Mouse (Mus musculus) liver, embryonic 13.5 days (tissue): ENCODE results near the gene Catsper4. TPM values are rescaled to one million over a fixed set of nuclear protein-coding genes. Genes with fewer than 3 reads are reported as not detected.

ENCODE experiments used
- ATAC-seq: fragments of 200-750 bp; cut with Nextera tagmentation; 2 replicates; pipeline ENCODE4 v1.8.0; 2017; ENCODE audit warnings: low read depth, mild to moderate bottlenecking, moderate number of reproducible peaks, moderate library complexity
- DNase-seq: peaks from one replicate; pipeline ENCODE4 v3.0.0; 2022
- H3K27ac ChIP-seq: fragments of 300-500 bp; sonication (generic); 2 replicates; pipeline ENCODE4 v1.5.1; 2015; ENCODE audit warnings: moderate library complexity, mild to moderate bottlenecking, inconsistent platforms
- H3K27me3 ChIP-seq: fragments of 300-500 bp; sonication (generic); 2 replicates; pipeline ENCODE4 v1.6.1; 2015; ENCODE audit warnings: mild to moderate bottlenecking, inconsistent platforms
- H3K36me3 ChIP-seq: fragments of 300-500 bp; sonication (generic); 2 replicates; pipeline ENCODE4 v1.6.1; 2015; ENCODE audit warnings: mild to moderate bottlenecking, inconsistent platforms
- H3K4me1 ChIP-seq: fragments of 300-500 bp; sonication (generic); replicated peaks from 2 replicates; pipeline ENCODE4 v1.6.1; 2015; ENCODE audit warnings: inconsistent platforms
- H3K4me2 ChIP-seq: fragments of 300-500 bp; sonication (generic); 2 replicates; pipeline ENCODE4 v1.6.1; 2015; ENCODE audit warnings: inconsistent platforms, mild to moderate bottlenecking, moderate library complexity
- H3K4me3 ChIP-seq: fragments of 300-500 bp; sonication (generic); replicated peaks from 2 replicates; pipeline ENCODE4 v1.5.1; 2015; ENCODE audit warnings: mild to moderate bottlenecking, inconsistent platforms
- H3K9ac ChIP-seq: fragments of 300-500 bp; sonication (generic); 2 replicates; pipeline ENCODE4 v1.6.1; 2015; ENCODE audit warnings: mild to moderate bottlenecking, inconsistent platforms
- H3K9me3 ChIP-seq: fragments of 300-500 bp; sonication (generic); replicated peaks from 2 replicates; pipeline ENCODE4 v1.6.1; 2016; ENCODE audit warnings: inconsistent platforms
- WGBS: fragments of 180-500 bp; shearing (Covaris S2); methylation state at CpG from one replicate; pipeline ENCODE4 v1.1.7; 2015; ENCODE audit not compliant: insufficient replicate concordance; 5-methylcytosine and 5-hydroxymethylcytosine counted together
- polyA plus RNA-seq: library from polyadenylated mRNA; unstranded; fragments of >200 nt; fragmentation: Nextera tagmentation; extraction: Ambion mirVana; gene quantifications from 2 replicates; pipeline ENCODE4 v1.2.1, GENCODE M21; 2015

Catsper4 gene
- polyA plus RNA-seq, 1 experiment from 2014 or later: not detected

DNA sequence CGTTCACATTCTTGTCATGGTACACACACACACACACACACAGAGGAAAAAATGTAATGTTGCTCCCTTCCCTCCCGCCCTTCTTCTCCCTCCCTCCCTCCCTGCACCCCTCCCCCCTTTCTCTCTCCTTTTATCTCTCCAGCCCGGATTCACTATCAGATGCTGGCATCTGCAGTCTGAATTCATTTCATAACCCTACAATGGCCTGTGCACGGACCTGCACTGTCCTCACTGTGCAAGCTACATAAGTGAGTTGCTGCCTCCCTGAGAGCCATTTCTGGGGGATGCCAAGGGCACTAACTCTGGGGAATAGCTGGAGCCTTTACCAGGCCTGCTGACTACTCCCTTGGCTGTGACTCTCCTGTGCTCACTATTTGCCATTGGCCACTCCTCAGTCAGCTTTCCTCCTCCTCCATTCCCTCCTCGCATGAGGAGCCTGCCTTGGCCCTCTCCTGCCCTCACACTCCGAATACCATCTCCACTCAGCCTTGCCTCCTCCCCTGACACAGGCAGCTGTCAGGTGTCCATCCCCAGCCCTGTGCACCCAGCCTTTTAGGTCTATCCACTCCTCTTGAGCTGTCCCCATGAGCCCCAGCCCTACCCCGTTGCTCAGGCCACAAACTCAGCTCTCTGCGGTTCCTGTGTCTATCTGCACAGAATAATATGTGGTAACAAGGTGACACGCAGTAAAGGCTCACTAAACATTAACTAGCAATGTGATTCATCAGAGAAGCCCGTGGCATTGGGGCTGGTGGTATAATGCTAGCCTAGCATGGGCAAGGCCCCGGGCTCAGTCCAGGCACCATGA lies 4.2 kb downstream of the Catsper4 start:
- no peak overlapping the region for H3K4me2 ChIP-seq
- H3K4me3 ChIP-seq: no peak overlapping the region
- no peak overlapping the region for H3K27ac ChIP-seq
- no peak overlapping the region for H3K9ac ChIP-seq
- H3K9me3 ChIP-seq: no peaks in the 10 kb centered on the region
- DNase-seq: no peak
- 44% methylated on average over 11 of the region's 11 CpGs for WGBS
- 0 out of 2 replicates have a peak, but pooled peaks cover 9% of the 10 kb centered on the region for H3K27me3 ChIP-seq
- H3K36me3 ChIP-seq: no peaks in the 10 kb centered on the region
- peaks cover 12% of the 10 kb centered on the region for H3K4me1 ChIP-seq
- peak; percentile 58 for ATAC-seq

DNA sequence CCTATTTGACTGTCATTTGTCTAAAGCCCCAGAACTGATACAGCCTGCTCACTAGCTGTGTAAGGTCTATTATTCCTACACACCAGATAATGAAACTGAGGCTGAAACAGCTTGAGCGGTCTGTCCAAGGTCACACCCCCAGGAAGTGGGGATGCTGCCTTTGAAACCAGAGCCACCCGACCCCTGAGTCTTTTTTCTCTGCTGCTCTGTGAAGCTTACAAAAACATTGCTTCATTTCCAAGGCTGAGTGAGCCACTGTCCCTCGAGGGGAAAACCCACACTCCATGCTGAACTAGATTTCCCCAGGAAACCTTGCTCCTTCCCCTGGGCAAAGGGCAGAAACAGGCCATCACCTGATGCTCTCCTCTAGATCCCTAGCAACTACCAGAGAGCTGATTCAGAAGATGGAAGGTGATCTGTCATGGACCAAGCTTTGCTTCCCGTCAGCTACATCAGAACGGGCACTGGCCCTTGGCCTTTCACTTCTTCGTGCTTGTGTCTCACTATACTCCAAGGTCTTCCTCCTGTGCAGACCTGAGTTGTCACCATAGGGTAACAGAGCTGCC lies 20.6 kb downstream of the Catsper4 start:
- WGBS: 39% methylated on average over 6 of the region's 6 CpGs
- Histone ChIP-seq H3K4me3 (no peak overlapping the region), H3K36me3 (no peaks in the 10 kb centered on the region), H3K4me1 (no peaks in the 10 kb centered on the region), H3K9ac (no peak overlapping the region), H3K9me3 (no peaks in the 10 kb centered on the region), H3K27ac (no peak overlapping the region), H3K27me3 (0 out of 2 replicates have a peak, but pooled peaks cover 6% of the 10 kb centered on the region), H3K4me2 (no peak overlapping the region)
- no peak for DNase-seq
- ATAC-seq: no peak

- DNase-seq (no peak), ATAC-seq (no peak)
- Histone ChIP-seq H3K4me1 (no peaks in the 10 kb centered on the region), H3K27me3 (no peaks in the 10 kb centered on the region), H3K4me3 (no peak overlapping the region), H3K36me3 (no peaks in the 10 kb centered on the region), H3K4me2 (no peak overlapping the region; the same call in 1 of the 2 replicates), H3K27ac (no peak overlapping the region), H3K9me3 (no peaks in the 10 kb centered on the region), H3K9ac (no peak overlapping the region)
- WGBS: 41% methylated on average over 17 of the region's 17 CpGs
Measured at GRCm38 (mm10) chr4:134203340-134203896, 23.8 kb downstream of the Catsper4 start.

- Histone ChIP-seq H3K27ac (no peak within 1 kb of the TSS), H3K4me1 (no peaks in the 10 kb centered on the region), H3K27me3 (no peaks in the 10 kb centered on the region), H3K4me2 (no peak within 1 kb of the TSS; the same call in 1 of the 2 replicates), H3K9ac (no peak within 1 kb of the TSS), H3K4me3 (no peak within 1 kb of the TSS), H3K36me3 (no peaks in the 10 kb centered on the region), H3K9me3 (no peaks in the 10 kb centered on the region)
- ATAC-seq: no peak
- WGBS: 73% methylated on average over 4 of the region's 4 CpGs
- no peak for DNase-seq
Measured at GRCm38 (mm10) chr4:134202904-134203303, 24.3 kb downstream of the Catsper4 start, which contains the start of gene Gm7534. Gene Gm7534 (minus strand): TSS chr4:134203004.

DNA sequence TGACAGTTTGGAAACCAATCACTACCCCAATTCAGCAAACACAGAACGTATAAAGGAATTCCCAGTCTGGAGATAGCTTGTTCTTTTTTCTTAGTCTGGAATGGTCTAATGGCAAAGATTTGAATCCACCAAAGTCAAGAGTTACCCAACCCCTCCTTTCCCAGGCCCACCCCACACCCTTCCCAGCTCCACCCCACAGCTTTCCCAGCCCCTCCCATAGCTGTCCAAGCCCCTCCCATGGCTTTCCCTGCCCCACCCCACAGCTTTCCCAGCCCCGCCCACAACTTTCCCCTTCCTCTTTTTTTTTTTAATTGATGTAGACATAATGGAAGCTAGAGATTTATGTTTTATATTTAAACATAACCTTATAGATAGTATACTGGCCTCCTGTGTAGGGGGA lies 27.8 kb downstream of the Catsper4 start:
- Histone ChIP-seq H3K4me3 (no peak overlapping the region), H3K27me3 (no peaks in the 10 kb centered on the region), H3K4me2 (no peak overlapping the region), H3K36me3 (no peaks in the 10 kb centered on the region), H3K4me1 (no peaks in the 10 kb centered on the region), H3K9me3 (no peaks in the 10 kb centered on the region), H3K27ac (no peak overlapping the region), H3K9ac (no peak overlapping the region)
- ATAC-seq (no peak), DNase-seq (no peak)
- WGBS: 72% methylated on average over 2 of the region's 2 CpGs

DNA sequence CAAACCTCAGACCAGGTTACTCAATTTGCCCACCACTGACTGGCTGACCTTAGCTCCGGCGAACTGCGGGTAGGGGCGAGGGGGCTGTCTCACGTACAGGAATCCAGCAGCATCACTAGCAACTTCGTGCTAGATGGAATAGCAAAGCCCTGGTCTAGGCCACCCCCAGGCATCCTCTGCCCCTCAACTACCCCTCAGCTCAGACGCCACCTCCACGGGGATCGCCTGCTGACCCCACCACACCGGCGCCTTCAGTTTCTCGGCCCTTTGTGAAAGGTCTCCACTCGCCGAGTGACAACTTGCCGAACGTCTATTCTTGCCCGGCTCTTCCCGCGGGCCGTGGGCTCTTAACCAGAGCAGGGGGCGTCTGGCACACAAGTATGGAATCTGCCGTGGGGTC lies 40.9 kb downstream of the Catsper4 start:
- peak overlapping the region; percentile 84 for H3K27ac ChIP-seq
- 2% methylated on average over 22 of the region's 22 CpGs for whole genome bisulfite sequencing
- DNase-seq: peak; percentile 9
- no peak for ATAC-seq
- no peaks in the 10 kb centered on the region for H3K9me3 ChIP-seq
- H3K27me3 ChIP-seq: no peaks in the 10 kb centered on the region
- H3K4me1 ChIP-seq: peaks cover 52% of the 10 kb centered on the region
- H3K36me3 ChIP-seq: peaks cover 6% of the 10 kb centered on the region; the same call in 1 of the 2 replicates
- H3K4me2 ChIP-seq: peak overlapping the region; percentile 91
- H3K9ac ChIP-seq: peak overlapping the region; percentile 87
- H3K4me3 ChIP-seq: peak overlapping the region; percentile 81

- no peaks in the 10 kb centered on the region for H3K9me3 ChIP-seq
- DNase-seq (no peak), ATAC-seq (no peak)
- H3K9ac ChIP-seq: peak overlapping the region; percentile 87
- H3K27ac ChIP-seq: peak overlapping the region; percentile 84
- H3K36me3 ChIP-seq: peaks cover 6% of the 10 kb centered on the region; the same call in 1 of the 2 replicates
- H3K27me3 ChIP-seq: no peaks in the 10 kb centered on the region
- peaks cover 59% of the 10 kb centered on the region for H3K4me1 ChIP-seq
- H3K4me2 ChIP-seq: peak overlapping the region; percentile 91
- peak overlapping the region; percentile 81 for H3K4me3 ChIP-seq
- 76% methylated on average over 3 of the region's 3 CpGs for WGBS
Measured at GRCm38 (mm10) chr4:134185569-134185968, 41.6 kb downstream of the Catsper4 start.

- Histone ChIP-seq H3K4me1 (peaks cover 74% of the 10 kb centered on the region), H3K9me3 (no peaks in the 10 kb centered on the region), H3K4me3 (no peak overlapping the region), H3K36me3 (peaks cover 6% of the 10 kb centered on the region; the same call in 1 of the 2 replicates), H3K27ac (peak overlapping the region; percentile 53; the same call in 1 of the 2 replicates), H3K9ac (no peak overlapping the region), H3K4me2 (no peak overlapping the region), H3K27me3 (no peaks in the 10 kb centered on the region)
- 79% methylated on average over 3 of the region's 3 CpGs for WGBS
- ATAC-seq (no peak), DNase-seq (no peak)
Measured at GRCm38 (mm10) chr4:134183711-134184110, 43.5 kb downstream of the Catsper4 start.

GRCm38 (mm10) chr4:134181825-134182224 lies 45.4 kb downstream of the Catsper4 start:
- peak overlapping the region; percentile 59 for H3K4me2 ChIP-seq
- no peaks in the 10 kb centered on the region for H3K9me3 ChIP-seq
- peaks cover 78% of the 10 kb centered on the region for H3K4me1 ChIP-seq
- peak overlapping the region; percentile 63 for H3K9ac ChIP-seq
- no peaks in the 10 kb centered on the region for H3K27me3 ChIP-seq
- H3K36me3 ChIP-seq: peaks cover 6% of the 10 kb centered on the region; the same call in 1 of the 2 replicates
- ATAC-seq (peak; percentile 84), DNase-seq (peak; percentile 33)
- 0 out of 2 replicates have a peak overlapping the region, but pooled peaks have one; percentile 19 for H3K4me3 ChIP-seq
- H3K27ac ChIP-seq: peak overlapping the region; percentile 88

- WGBS: 29% methylated on average over 1 of the region's 1 CpGs
- Histone ChIP-seq H3K9ac (peak overlapping the region; percentile 63), H3K27me3 (no peaks in the 10 kb centered on the region), H3K36me3 (peaks cover 12% of the 10 kb centered on the region), H3K4me1 (peaks cover 76% of the 10 kb centered on the region), H3K27ac (peak overlapping the region; percentile 88), H3K4me3 (peak overlapping the region; percentile 19; the same call in 1 of the 2 replicates), H3K4me2 (peak overlapping the region; percentile 59), H3K9me3 (no peaks in the 10 kb centered on the region)
- ATAC-seq: peak; percentile 86
- DNase-seq: no peak
Measured at GRCm38 (mm10) chr4:134181112-134181511, 46.1 kb downstream of the Catsper4 start.

DNA sequence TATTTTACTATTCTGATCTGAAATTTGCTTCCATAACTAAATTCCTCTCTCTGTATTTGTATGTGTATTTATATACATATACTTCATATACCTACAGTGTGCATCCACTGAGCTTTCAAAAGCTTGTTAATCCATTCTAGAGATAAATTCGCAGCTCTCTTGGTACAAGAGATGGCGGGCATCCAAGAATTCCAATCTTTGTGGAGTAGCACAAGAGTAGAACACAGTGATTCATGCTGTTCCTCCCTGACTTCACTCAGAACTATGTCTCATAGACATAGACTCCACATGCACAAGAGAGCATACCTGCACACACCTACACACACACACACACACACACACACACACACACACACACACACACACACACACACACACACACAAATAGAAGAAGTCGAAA lies 54.8 kb downstream of the Catsper4 start:
- no peak for DNase-seq
- WGBS: 76% methylated on average over 3 of the region's 3 CpGs

More for the DNA sequence above, 54.8 kb downstream of the Catsper4 start:
- no peaks in the 10 kb centered on the region for H3K9me3 ChIP-seq
- H3K4me2 ChIP-seq: no peak overlapping the region
- no peaks in the 10 kb centered on the region for H3K27me3 ChIP-seq
- ATAC-seq: no peak
- peaks cover 38% of the 10 kb centered on the region for H3K36me3 ChIP-seq
- H3K9ac ChIP-seq: no peak overlapping the region
- H3K4me3 ChIP-seq: no peak overlapping the region
- H3K4me1 ChIP-seq: peaks cover 1% of the 10 kb centered on the region
- no peak overlapping the region for H3K27ac ChIP-seq
